Mouse (Mus musculus): Measurements from ENCODE around the gene Tamm41.

GRCm38 (mm10) chr6:115059227-115059626, 21.6 kb upstream of the Tamm41 start:
- TF ChIP-seq ZC3H11A (IDR thresholded peaks at IDR 0.05; ENCODE audit: borderline replicate concordance, low read depth, low read length) (no peak), ZNF384 (IDR thresholded peaks at IDR 0.05; ENCODE audit: low read depth, low read length) (no peak)
